Mouse (Mus musculus) myocyte (in vitro differentiated cells): Measurements from ENCODE around the gene 2010003K11Rik.

ENCODE experiments used
- E2F4 ChIP-seq: IDR thresholded peaks from one replicate; pipeline ENCODE4 v1.6.1; 2011; ENCODE audit warnings: mild to moderate bottlenecking, control low read depth, moderate library complexity; ENCODE audit not compliant: insufficient read depth
- MAX ChIP-seq: IDR thresholded peaks from one replicate; pipeline ENCODE4 v1.6.1; 2011; ENCODE audit warnings: low read depth, mild to moderate bottlenecking, control low read depth
- MYOG ChIP-seq, 3 experiments: IDR thresholded peaks; one replicate each; pipeline ENCODE4 v1.6.1; 2011; ENCODE audit warnings: control low read depth in 2 of 3, low read depth in 2 of 3, mild to moderate bottlenecking in 2 of 3; ENCODE audit not compliant: insufficient read length in 2 of 3, control insufficient read depth in 1 of 3, insufficient read depth in 1 of 3
- POLR2A ChIP-seq: IDR thresholded peaks from one replicate; pipeline ENCODE4 v1.6.1; 2011; ENCODE audit warnings: low read depth, mild to moderate bottlenecking, control low read depth, moderate library complexity; ENCODE audit not compliant: insufficient read length
- REST ChIP-seq: IDR thresholded peaks from one replicate; pipeline ENCODE4 v1.6.1; 2011; ENCODE audit warnings: mild to moderate bottlenecking, control low read depth, moderate library complexity; ENCODE audit not compliant: insufficient read depth, insufficient read length
- USF1 ChIP-seq: IDR thresholded peaks from one replicate; pipeline ENCODE4 v1.6.1; 2011; ENCODE audit warnings: low read depth, mild to moderate bottlenecking, control low read depth, moderate library complexity

GRCm38 (mm10) chr19:4452525-4452924 is 45.9 kb downstream of the 2010003K11Rik start:
- no peak for TF ChIP-seq USF1
- no peak for TF ChIP-seq POLR2A
- no peak for TF ChIP-seq MYOG (IDR thresholded peaks at IDR 0.05; ENCODE audit: control insufficient read depth in 1 of 3, insufficient read depth in 1 of 3, insufficient read length in 2 of 3, low read depth in 2 of 3)
- TF ChIP-seq E2F4: no peak
- no peak for TF ChIP-seq REST
- TF ChIP-seq MAX: no peak
